Mouse (Mus musculus) small intestine, adult 2 months (tissue): Measurements from ENCODE around the gene S100a11.

Source experiments
- CTCF ChIP-seq: fragments of 200-500 bp; IDR thresholded peaks from 2 replicates; pipeline ENCODE4 v1.5.1; 2012; ENCODE audit warnings: low read depth, mild to moderate bottlenecking, control low read depth, inconsistent platforms, low read length, moderate library complexity, mixed read lengths; ENCODE audit not compliant: insufficient replicate concordance, insufficient read length; ENCODE audit errors: extremely low read depth
- POLR2A ChIP-seq: fragments of 200-500 bp; IDR thresholded peaks from 2 replicates; pipeline ENCODE4 v1.6.1; 2012; ENCODE audit warnings: low read depth, mild to moderate bottlenecking, control low read depth, inconsistent platforms, low read length, moderate library complexity

GRCm38 (mm10) chr3:93519856-93520329 lies 395 bp upstream of the S100a11 start:
- TF ChIP-seq POLR2A (no peak), CTCF (no peak)
